Mouse (Mus musculus): ENCODE measurements around the gene Plcl1. TPM values are rescaled to one million over a fixed set of nuclear protein-coding genes. Genes with fewer than 3 reads are reported as not detected.
A peak's percentile ranks its signal among the peaks of the same experiment; 100 is the strongest.

The Plcl1 gene
- total RNA-seq, 2 experiments from 2014 or later, result 21.9 to 26.5 TPM

- Histone ChIP-seq H3K27ac (no peak overlapping the region), H3K4me3 (no peak overlapping the region)
- TF ChIP-seq CTCF (IDR thresholded peaks at IDR 0.05), result no peak
- intact Hi-C loops (cut with DNase I), result no loop called here
- no peak for DNase-seq (ENCODE audit: extremely low spot score in 1 of 2, low spot score in 2 of 2)
Measured at GRCm38 (mm10) chr1:55581752-55582151, 176.0 kb downstream of the Plcl1 start.

- intact Hi-C loops (cut with DNase I), result no loop called here
- Histone ChIP-seq H3K4me3 (no peak overlapping the region), H3K27ac (no peak overlapping the region)
- no peak for DNase-seq (ENCODE audit: extremely low spot score in 1 of 2, low spot score in 2 of 2)
- no peak for TF ChIP-seq CTCF (IDR thresholded peaks at IDR 0.05)
Measured at GRCm38 (mm10) chr1:55585441-55585840, 179.7 kb downstream of the Plcl1 start.

GRCm38 (mm10) chr1:55588090-55588489 lies 182.4 kb downstream of the Plcl1 start:
- intact Hi-C loops (cut with DNase I), result no loop called here
- H3K4me3 ChIP-seq, result no peak overlapping the region
- DNase-seq (ENCODE audit: extremely low spot score in 1 of 2, low spot score in 2 of 2), result no peak
- TF ChIP-seq CTCF (IDR thresholded peaks at IDR 0.05), result no peak
- no peak overlapping the region for H3K27ac ChIP-seq

- H3K27ac ChIP-seq, result no peak overlapping the region
- H3K4me3 ChIP-seq, result no peak overlapping the region
- no peak for DNase-seq (ENCODE audit: extremely low spot score in 1 of 2, low spot score in 2 of 2)
- intact Hi-C loops (cut with DNase I), result no loop called here
- no peak for TF ChIP-seq CTCF (IDR thresholded peaks at IDR 0.05)
Measured at GRCm38 (mm10) chr1:55590047-55590446, 184.3 kb downstream of the Plcl1 start.

GRCm38 (mm10) chr1:55600496-55600895 lies 194.8 kb downstream of the Plcl1 start:
- DNase-seq (ENCODE audit: extremely low spot score in 1 of 2, low spot score in 2 of 2), result no peak
- Histone ChIP-seq H3K4me3 (no peak overlapping the region), H3K27ac (no peak overlapping the region)
- TF ChIP-seq CTCF (IDR thresholded peaks at IDR 0.05), result no peak
- intact Hi-C loops (cut with DNase I), result no loop called here

GRCm38 (mm10) chr1:55604593-55604992 lies 198.9 kb downstream of the Plcl1 start:
- Histone ChIP-seq H3K27ac (no peak overlapping the region), H3K4me3 (no peak overlapping the region)
- DNase-seq (ENCODE audit: extremely low spot score in 1 of 2, low spot score in 2 of 2), result no peak
- intact Hi-C loops (cut with DNase I), result no loop called here
- TF ChIP-seq CTCF (IDR thresholded peaks at IDR 0.05), result no peak

- Histone ChIP-seq H3K27ac (no peak overlapping the region), H3K4me3 (no peak overlapping the region)
- no peak for DNase-seq (ENCODE audit: extremely low spot score in 1 of 2, low spot score in 2 of 2)
- no peak for TF ChIP-seq CTCF (IDR thresholded peaks at IDR 0.05)
- intact Hi-C loops (cut with DNase I), result no loop called here
Measured at GRCm38 (mm10) chr1:55605450-55605849, 199.7 kb downstream of the Plcl1 start.

- Histone ChIP-seq H3K27ac (no peak overlapping the region), H3K4me3 (no peak overlapping the region)
- TF ChIP-seq CTCF (IDR thresholded peaks at IDR 0.05), result no peak
- DNase-seq (ENCODE audit: extremely low spot score in 1 of 2, low spot score in 2 of 2), result no peak
- intact Hi-C loops (cut with DNase I), result no loop called here
Measured at GRCm38 (mm10) chr1:55605956-55606355, 200.2 kb downstream of the Plcl1 start.

GRCm38 (mm10) chr1:55606405-55606804 lies 200.7 kb downstream of the Plcl1 start:
- no peak overlapping the region for H3K4me3 ChIP-seq
- TF ChIP-seq CTCF (IDR thresholded peaks at IDR 0.05), result no peak
- no peak for DNase-seq (ENCODE audit: extremely low spot score in 1 of 2, low spot score in 2 of 2)
- intact Hi-C loops (cut with DNase I), result no loop called here
- no peak overlapping the region for H3K27ac ChIP-seq

GRCm38 (mm10) chr1:55612759-55613328 lies 207.1 kb downstream of the Plcl1 start:
- intact Hi-C loops (cut with DNase I), result no loop called here
- DNase-seq (ENCODE audit: extremely low spot score in 1 of 2, low spot score in 2 of 2), result no peak
- no peak for TF ChIP-seq CTCF (IDR thresholded peaks at IDR 0.05)

GRCm38 (mm10) chr1:55617857-55618256 lies 212.1 kb downstream of the Plcl1 start:
- Histone ChIP-seq H3K4me3 (no peak overlapping the region), H3K27ac (no peak overlapping the region; the same call in 1 of the 2 replicates)
- no peak for DNase-seq (ENCODE audit: extremely low spot score in 1 of 2, low spot score in 2 of 2)
- intact Hi-C loops (cut with DNase I), result no loop called here
- no peak for TF ChIP-seq CTCF (IDR thresholded peaks at IDR 0.05)

More at GRCm38 (mm10) chr1:55612759-55613328, 207.1 kb downstream of the Plcl1 start:
- Histone ChIP-seq H3K4me3 (no peak overlapping the region), H3K27ac (no peak overlapping the region)

GRCm38 (mm10) chr1:55618617-55619286 lies 213.0 kb downstream of the Plcl1 start:
- Histone ChIP-seq H3K27ac (peak overlapping the region; percentile 29; the same call in 1 of the 2 replicates), H3K4me3 (no peak overlapping the region)
- intact Hi-C loops (cut with DNase I), result no loop called here
- no peak for TF ChIP-seq CTCF (IDR thresholded peaks at IDR 0.05)
- DNase-seq (ENCODE audit: extremely low spot score in 1 of 2, low spot score in 2 of 2), result no peak

- Histone ChIP-seq H3K4me3 (no peak overlapping the region), H3K27ac (no peak overlapping the region)
- intact Hi-C loops (cut with DNase I), result no loop called here
- DNase-seq (ENCODE audit: extremely low spot score in 1 of 2, low spot score in 2 of 2), result no peak
- no peak for TF ChIP-seq CTCF (IDR thresholded peaks at IDR 0.05)
Measured at GRCm38 (mm10) chr1:55631496-55631895, 225.8 kb downstream of the Plcl1 start.

Data from left cerebral cortex, adult 2 months (tissue).